17 mouse cellular contexts compared by ENCODE assay signal in the genomic region with DNA sequence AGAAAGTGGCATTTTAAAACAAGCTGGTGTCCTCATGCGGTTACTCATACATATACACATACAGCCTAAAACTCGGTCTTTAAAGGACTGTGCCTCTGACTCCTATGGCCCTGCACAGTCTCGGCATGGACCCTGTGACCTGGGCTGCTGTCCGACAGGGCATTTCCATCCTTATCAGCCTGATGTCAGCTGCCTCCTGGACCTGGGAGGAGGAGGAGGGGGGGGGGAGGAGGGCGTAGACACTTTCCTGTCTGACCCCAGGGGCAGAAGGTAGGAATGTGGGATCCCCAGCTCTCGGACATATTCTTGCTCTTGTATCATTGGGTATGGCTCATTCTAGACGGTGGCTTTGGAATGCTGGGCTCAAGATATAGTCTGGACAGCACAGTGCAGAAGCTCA.
"Had no signal": no experiment of that assay in that cellular context is flagged by ENCODE, and none has a peak within 500 bp of the region (broad histone marks: within the 10 kb centered on the region; RNA-seq: fewer than 3 reads in every experiment).

No protein-coding gene starts in this region.

- H3K36me3 ChIP-seq: lung, embryonic 15.5 days; midbrain, embryonic 13.5 days had no signal

- H3K27me3 ChIP-seq: limb, embryonic 13.5 days; lung, embryonic 15.5 days; megakaryocyte, embryonic 14.5 days; midbrain, embryonic 13.5 days had no signal

- ATAC-seq: midbrain, embryonic 13.5 days had no signal

- H3K27ac ChIP-seq: kidney, postnatal 0 days; layer of hippocampus, adult 2 months; limb, embryonic 10.5 days; limb, embryonic 13.5 days; liver, embryonic 14.5 days; lung, embryonic 15.5 days; midbrain, embryonic 10.5 days; midbrain, embryonic 13.5 days had no signal

- H3K9ac ChIP-seq: limb, embryonic 13.5 days; liver, embryonic 14.5 days; lung, embryonic 15.5 days; midbrain, embryonic 13.5 days had no signal

- H3K9me3 ChIP-seq: limb, embryonic 10.5 days; limb, embryonic 13.5 days; lung, embryonic 15.5 days; megakaryocyte, embryonic 14.5 days; midbrain, embryonic 10.5 days; midbrain, embryonic 13.5 days had no signal

- H3K4me2 ChIP-seq: limb, embryonic 13.5 days; lung, embryonic 15.5 days; midbrain, embryonic 13.5 days had no signal

- H3K4me3 ChIP-seq: layer of hippocampus, adult 2 months; limb, embryonic 10.5 days; limb, embryonic 13.5 days; lung, embryonic 15.5 days; megakaryocyte, embryonic 14.5 days; midbrain, embryonic 10.5 days; midbrain, embryonic 13.5 days had no signal

- DNase-seq: kidney, adult 2 months; kidney, postnatal 25 days; layer of hippocampus, adult 9-11 months; lung, adult 18-20 months; lung, postnatal 10 days; lung, postnatal 36 days; thymus, adult 18-20 months; thymus, postnatal 36 days had no signal
